Mouse (Mus musculus): ENCODE results near the gene Papln. TPM values are rescaled to one million over a fixed set of nuclear protein-coding genes. Genes with fewer than 3 reads are reported as not detected.

Gene Papln
- polyA plus RNA-seq, 1 experiment: 0.21 TPM

DNA sequence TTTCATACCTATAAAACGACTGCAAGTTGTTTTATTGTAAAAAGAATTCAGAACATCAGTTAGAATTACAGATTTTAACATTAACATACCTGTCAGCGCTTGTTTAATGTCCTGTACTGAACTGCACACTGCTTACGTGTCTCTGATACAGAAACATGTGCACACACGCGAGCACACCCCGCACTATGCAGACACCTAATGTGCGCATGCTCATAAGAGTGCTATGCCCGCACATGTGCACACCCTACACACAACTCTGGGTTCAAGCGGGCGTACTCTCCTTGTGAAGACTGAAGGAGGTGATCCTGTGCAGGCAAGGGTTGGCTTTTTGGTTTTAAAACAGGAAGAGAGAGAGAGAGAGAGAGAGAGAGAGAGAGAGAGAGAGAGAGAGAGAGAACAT lies 1.1 kb downstream of the Papln start:
- no peaks in the 10 kb centered on the region for H3K4me1 ChIP-seq (ENCODE audit: control insufficient read depth, insufficient read depth, low read length)
- no peak overlapping the region for H3K27ac ChIP-seq (ENCODE audit: insufficient read depth, low read length)
- TF ChIP-seq CTCF (IDR thresholded peaks at IDR 0.05; ENCODE audit: borderline replicate concordance, insufficient read depth, low read length) (no peak), POLR2A (IDR thresholded peaks at IDR 0.05; ENCODE audit: low read depth, low read length) (no peak)
- H3K4me3 ChIP-seq (ENCODE audit: insufficient read depth, low read length): no peak overlapping the region

DNA sequence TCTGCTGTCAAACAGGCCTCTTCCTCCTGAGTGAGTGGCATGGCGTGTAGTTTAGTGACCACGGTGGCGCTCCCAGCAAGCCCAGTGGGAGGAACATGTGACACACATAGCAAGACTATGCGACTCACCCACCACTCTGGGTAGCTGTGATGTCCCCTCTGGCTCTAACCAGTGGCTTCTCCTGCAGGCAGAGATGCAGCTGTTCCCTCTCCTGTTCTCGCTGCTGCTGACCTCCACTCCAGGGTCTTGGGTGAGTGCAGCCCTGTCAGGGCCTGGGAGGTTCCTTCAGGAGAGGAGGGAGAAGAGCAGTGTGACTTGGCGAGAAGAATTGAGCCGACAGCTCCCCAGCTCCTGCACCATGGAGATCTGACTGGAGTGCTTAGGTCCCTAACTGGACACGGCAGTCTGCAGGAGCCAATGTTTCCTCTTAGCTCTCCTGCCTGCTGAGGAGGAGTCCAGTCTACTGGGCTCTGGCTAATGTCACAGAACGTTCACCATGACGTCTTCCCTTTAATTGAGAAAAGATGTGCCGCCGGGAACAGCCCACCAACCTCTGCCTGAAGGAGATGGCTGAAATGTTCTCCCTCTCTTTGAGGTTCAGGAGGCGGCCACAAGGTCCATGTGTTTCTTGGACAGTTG lies 2.6 kb downstream of the Papln start:
- H3K4me1 ChIP-seq (ENCODE audit: control insufficient read depth, insufficient read depth, low read length): 0 out of 2 replicates have a peak, but pooled peaks cover 8% of the 10 kb centered on the region
- no peak for TF ChIP-seq CTCF (IDR thresholded peaks at IDR 0.05; ENCODE audit: borderline replicate concordance, insufficient read depth, low read length)
- TF ChIP-seq POLR2A (IDR thresholded peaks at IDR 0.05; ENCODE audit: low read depth, low read length): no peak
- no peak overlapping the region for H3K4me3 ChIP-seq (ENCODE audit: insufficient read depth, low read length)
- H3K27ac ChIP-seq (ENCODE audit: insufficient read depth, low read length): no peak overlapping the region

DNA sequence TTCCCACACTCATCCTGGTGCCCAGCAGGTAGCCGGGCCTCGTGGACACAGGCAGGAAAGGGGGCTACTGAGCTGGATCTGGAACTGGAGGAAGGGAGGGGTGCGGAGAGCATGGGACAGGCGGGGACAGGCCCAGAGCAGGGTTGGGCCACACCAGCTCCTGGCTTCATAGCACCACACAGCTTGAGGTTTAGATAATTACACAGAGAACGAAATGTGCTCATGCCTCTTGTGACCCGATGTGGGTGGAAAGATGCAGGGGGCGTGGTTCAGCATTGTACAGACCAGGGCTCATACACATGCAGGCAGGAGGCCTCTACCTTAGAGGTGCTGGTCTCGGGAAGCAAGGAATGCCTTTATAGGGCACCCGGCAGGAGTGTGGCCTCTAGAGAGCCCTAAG lies 4.4 kb downstream of the Papln start:
- Histone ChIP-seq H3K4me1 (ENCODE audit: control insufficient read depth, insufficient read depth, low read length) (0 out of 2 replicates have a peak, but pooled peaks cover 8% of the 10 kb centered on the region), H3K4me3 (ENCODE audit: insufficient read depth, low read length) (no peak overlapping the region), H3K27ac (ENCODE audit: insufficient read depth, low read length) (no peak overlapping the region)
- TF ChIP-seq POLR2A (IDR thresholded peaks at IDR 0.05; ENCODE audit: low read depth, low read length) (no peak), CTCF (IDR thresholded peaks at IDR 0.05; ENCODE audit: borderline replicate concordance, insufficient read depth, low read length) (no peak)

DNA sequence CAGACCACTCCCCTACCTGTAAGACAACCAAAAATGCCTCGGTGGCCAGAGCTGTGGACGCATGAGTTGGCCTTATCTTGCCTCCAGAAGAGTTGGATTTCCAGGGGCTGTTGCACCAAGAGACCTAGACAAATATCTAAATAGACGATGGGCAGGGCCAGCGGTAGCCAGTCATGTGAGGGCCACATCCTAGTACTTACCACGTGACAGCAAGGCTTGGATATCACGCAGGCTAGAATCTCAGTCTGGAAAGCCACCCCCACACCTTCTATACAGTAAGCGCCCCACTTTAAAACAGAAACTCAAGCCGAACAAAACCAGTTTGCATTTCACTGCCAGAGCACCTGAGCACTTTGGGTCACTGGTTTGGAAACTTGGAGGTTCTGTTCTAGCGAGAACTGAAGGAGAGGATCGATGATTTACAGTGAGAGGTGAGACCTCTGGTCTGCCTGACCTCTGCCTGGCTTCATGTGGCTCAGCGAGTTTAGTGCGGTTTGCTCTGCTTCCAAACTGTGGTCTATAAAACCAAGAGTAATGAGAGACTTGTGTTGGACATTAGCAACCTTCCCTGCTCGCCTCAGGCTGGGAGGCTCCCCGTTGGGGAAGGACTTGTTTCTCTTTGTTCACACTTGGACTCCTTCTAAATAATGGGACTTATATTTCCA lies 4.9 kb downstream of the Papln start:
- no peak for TF ChIP-seq POLR2A (IDR thresholded peaks at IDR 0.05; ENCODE audit: low read depth, low read length)
- TF ChIP-seq CTCF (IDR thresholded peaks at IDR 0.05; ENCODE audit: borderline replicate concordance, insufficient read depth, low read length): no peak
- Histone ChIP-seq H3K4me1 (ENCODE audit: control insufficient read depth, insufficient read depth, low read length) (0 out of 2 replicates have a peak, but pooled peaks cover 8% of the 10 kb centered on the region), H3K27ac (ENCODE audit: insufficient read depth, low read length) (no peak overlapping the region), H3K4me3 (ENCODE audit: insufficient read depth, low read length) (no peak overlapping the region)

DNA sequence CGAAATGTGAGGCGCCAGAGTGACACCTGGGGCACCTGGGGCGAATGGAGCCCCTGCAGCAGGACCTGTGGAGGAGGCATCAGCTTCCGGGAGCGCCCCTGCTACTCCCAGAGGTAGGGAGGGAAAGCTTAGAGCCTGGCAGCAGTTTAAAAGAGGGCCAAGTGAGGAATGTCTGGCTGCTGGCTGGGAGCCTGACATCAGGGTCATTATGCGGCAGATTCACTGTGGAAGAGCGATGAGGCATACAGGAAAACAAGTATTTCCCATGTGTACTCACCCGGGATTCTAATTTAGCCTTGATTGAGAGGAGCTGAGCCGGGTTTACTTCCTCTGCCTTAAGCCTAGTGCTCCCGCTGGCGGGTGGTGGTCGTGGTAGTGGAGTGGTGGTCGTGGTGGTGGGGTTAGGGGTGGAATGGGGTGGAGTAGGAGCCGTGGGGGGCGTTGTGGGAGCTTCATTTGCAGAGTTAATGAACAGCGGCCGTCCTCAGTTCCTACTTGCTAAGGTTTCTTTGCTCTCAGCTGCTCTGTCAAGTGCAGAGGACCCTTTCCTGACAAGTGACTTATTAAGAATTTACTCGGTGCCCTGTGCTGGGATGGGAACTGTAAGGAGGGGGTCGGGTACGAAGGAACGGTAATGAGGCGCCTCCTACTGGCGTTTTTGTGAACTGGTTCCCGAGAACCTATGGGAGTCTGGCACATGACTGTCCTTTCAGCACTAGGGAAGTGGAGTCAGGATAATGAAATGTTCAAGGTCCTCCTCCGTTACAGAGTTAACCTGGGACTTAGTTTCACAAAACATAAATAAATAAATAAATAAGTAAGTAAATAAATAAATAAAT lies 7.2 kb downstream of the Papln start:
- peak; percentile 41; the same call in 1 of the 2 replicates for TF ChIP-seq CTCF (IDR thresholded peaks at IDR 0.05; ENCODE audit: borderline replicate concordance, insufficient read depth, low read length)
- TF ChIP-seq POLR2A (IDR thresholded peaks at IDR 0.05; ENCODE audit: low read depth, low read length): no peak
- Histone ChIP-seq H3K4me1 (ENCODE audit: control insufficient read depth, insufficient read depth, low read length) (0 out of 2 replicates have a peak, but pooled peaks cover 8% of the 10 kb centered on the region), H3K4me3 (ENCODE audit: insufficient read depth, low read length) (no peak overlapping the region), H3K27ac (ENCODE audit: insufficient read depth, low read length) (no peak overlapping the region)

DNA sequence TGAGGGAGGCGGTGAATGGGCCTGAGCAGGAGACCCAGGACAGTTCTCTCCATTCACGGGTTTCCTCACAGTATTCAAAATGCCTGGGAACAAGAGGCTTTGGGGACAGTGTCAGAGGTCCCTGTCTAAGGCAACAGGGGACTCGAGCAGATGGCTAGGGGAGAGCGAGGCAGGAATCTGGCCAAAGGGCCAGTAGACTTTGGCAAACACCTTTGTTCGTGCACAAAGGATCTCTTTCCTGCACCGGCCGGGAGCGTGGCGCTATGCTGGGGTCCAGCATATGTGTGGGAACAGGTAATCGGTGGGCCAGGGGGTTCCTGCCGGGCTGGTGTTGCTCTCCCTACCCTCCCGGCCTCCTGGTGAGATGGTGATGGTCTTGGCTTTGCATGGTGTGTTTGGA lies 12.2 kb downstream of the Papln start:
- H3K4me1 ChIP-seq (ENCODE audit: control insufficient read depth, insufficient read depth, low read length): 0 out of 2 replicates have a peak, but pooled peaks cover 2% of the 10 kb centered on the region
- H3K4me3 ChIP-seq (ENCODE audit: insufficient read depth, low read length): no peak overlapping the region
- no peak overlapping the region for H3K27ac ChIP-seq (ENCODE audit: insufficient read depth, low read length)
- no peak for TF ChIP-seq POLR2A (IDR thresholded peaks at IDR 0.05; ENCODE audit: low read depth, low read length)
- TF ChIP-seq CTCF (IDR thresholded peaks at IDR 0.05; ENCODE audit: borderline replicate concordance, insufficient read depth, low read length): no peak

DNA sequence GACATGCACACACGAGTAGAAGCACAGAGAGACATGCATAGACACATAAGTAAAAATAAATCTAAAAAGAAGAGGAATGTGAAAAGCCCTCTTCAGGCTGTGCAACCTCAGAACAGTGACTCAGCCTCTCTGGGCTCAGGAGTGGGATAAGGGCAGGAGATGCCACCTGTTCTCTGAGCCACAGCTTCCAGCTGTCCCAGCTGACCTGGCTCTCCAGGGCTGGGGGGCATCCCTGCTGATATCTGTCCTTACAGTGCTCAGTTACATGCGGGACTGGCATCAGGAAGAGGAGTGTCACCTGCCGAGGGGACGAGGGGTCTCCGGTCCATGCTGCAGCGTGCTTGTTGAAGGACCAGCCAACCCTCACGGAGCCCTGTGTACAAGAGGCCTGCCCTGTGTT lies 13.3 kb downstream of the Papln start:
- Histone ChIP-seq H3K4me3 (ENCODE audit: insufficient read depth, low read length) (no peak overlapping the region), H3K27ac (ENCODE audit: insufficient read depth, low read length) (no peak overlapping the region), H3K4me1 (ENCODE audit: control insufficient read depth, insufficient read depth, low read length) (no peaks in the 10 kb centered on the region)
- TF ChIP-seq POLR2A (IDR thresholded peaks at IDR 0.05; ENCODE audit: low read depth, low read length) (no peak), CTCF (IDR thresholded peaks at IDR 0.05; ENCODE audit: borderline replicate concordance, insufficient read depth, low read length) (no peak)

DNA sequence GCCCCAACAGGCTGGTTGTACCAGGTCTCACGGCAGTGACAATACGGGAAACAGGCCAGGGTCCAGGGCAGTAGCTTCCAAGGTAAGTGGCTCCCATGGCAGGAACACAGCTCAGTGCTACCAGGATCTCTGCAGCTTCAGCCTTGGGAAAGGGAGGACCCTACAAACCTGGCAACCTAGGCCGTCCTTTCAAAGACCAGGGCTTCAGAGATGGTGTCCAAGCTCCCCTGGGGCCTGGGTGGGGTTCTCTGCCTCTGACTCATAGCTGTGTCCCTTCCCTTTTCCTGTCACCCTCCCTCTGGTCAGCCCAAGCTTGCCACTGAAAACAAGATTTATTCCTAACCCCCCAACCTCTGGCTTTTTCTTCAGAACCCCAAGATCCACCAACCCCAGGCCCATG lies 16.7 kb downstream of the Papln start:
- no peak overlapping the region for H3K4me3 ChIP-seq (ENCODE audit: insufficient read depth, low read length)
- no peaks in the 10 kb centered on the region for H3K4me1 ChIP-seq (ENCODE audit: control insufficient read depth, insufficient read depth, low read length)
- TF ChIP-seq POLR2A (IDR thresholded peaks at IDR 0.05; ENCODE audit: low read depth, low read length) (no peak), CTCF (IDR thresholded peaks at IDR 0.05; ENCODE audit: borderline replicate concordance, insufficient read depth, low read length) (no peak)
- H3K27ac ChIP-seq (ENCODE audit: insufficient read depth, low read length): no peak overlapping the region

DNA sequence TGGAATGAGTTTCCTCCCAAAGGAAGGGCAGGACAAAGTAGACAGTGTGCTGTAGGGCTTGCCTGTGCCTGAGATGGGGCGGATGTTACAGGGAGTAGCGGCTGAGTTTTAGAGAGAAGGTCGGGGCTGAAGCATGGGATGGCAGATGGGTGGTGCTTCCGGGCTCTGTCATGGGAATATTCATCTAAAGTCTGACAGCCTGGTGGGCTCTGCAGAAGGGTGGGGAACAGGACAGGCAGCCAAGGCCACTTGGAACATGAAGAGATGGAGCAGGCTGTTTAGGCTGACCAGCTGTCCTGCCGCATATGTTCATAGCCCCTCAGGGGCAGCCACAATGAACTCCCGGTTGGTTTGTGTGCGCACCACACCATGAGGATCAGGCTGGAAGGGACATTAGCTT lies 17.8 kb downstream of the Papln start:
- TF ChIP-seq POLR2A (IDR thresholded peaks at IDR 0.05; ENCODE audit: low read depth, low read length): no peak
- no peak for TF ChIP-seq CTCF (IDR thresholded peaks at IDR 0.05; ENCODE audit: borderline replicate concordance, insufficient read depth, low read length)
- Histone ChIP-seq H3K4me1 (ENCODE audit: control insufficient read depth, insufficient read depth, low read length) (no peaks in the 10 kb centered on the region), H3K4me3 (ENCODE audit: insufficient read depth, low read length) (no peak overlapping the region), H3K27ac (ENCODE audit: insufficient read depth, low read length) (no peak overlapping the region)
